Mouse (Mus musculus): ENCODE measurements around the gene Oxa1l. TPM values are rescaled to one million over a fixed set of nuclear protein-coding genes. Genes with fewer than 3 reads are reported as not detected.

Gene Oxa1l
- polyA plus RNA-seq, 1 experiment from 2014 or later: 47.7 TPM

- H3K9ac ChIP-seq: no peak overlapping the region
- H3K4me3 ChIP-seq: no peak overlapping the region
- no peak for ATAC-seq (ENCODE audit: low FRiP score)
- peaks cover 12% of the 10 kb centered on the region for H3K4me1 ChIP-seq (replicated peaks)
- H3K27me3 ChIP-seq: peaks cover 50% of the 10 kb centered on the region
- no peaks in the 10 kb centered on the region for H3K9me3 ChIP-seq
- no peak overlapping the region for H3K27ac ChIP-seq
- WGBS: 33% methylated on average over 5 of the region's 5 CpGs
- no peaks in the 10 kb centered on the region for H3K36me3 ChIP-seq
- H3K4me2 ChIP-seq: no peak overlapping the region
These were observed 55.7 kb downstream of the Oxa1l start for GRCm38 (mm10) chr14:54416229-54416775.

GRCm38 (mm10) chr14:54416830-54417229, 56.2 kb downstream of the Oxa1l start:
- no peaks in the 10 kb centered on the region for H3K9me3 ChIP-seq
- 57% methylated on average over 4 of the region's 4 CpGs for WGBS
- H3K36me3 ChIP-seq: no peaks in the 10 kb centered on the region
- no peak overlapping the region for H3K4me2 ChIP-seq
- no peak for ATAC-seq (ENCODE audit: low FRiP score)
- no peak overlapping the region for H3K9ac ChIP-seq
- peaks cover 50% of the 10 kb centered on the region for H3K27me3 ChIP-seq
- no peak overlapping the region for H3K27ac ChIP-seq
- peaks cover 12% of the 10 kb centered on the region for H3K4me1 ChIP-seq (replicated peaks)
- H3K4me3 ChIP-seq: no peak overlapping the region

- Histone ChIP-seq H3K4me1 (replicated peaks) (peaks cover 12% of the 10 kb centered on the region), H3K4me2 (peak within 1 kb of the TSS; percentile 18), H3K4me3 (0 out of 2 replicates have a peak within 1 kb of the TSS, but pooled peaks have one; percentile 8), H3K9ac (no peak within 1 kb of the TSS), H3K27ac (no peak within 1 kb of the TSS), H3K9me3 (no peaks in the 10 kb centered on the region), H3K27me3 (peaks cover 47% of the 10 kb centered on the region), H3K36me3 (no peaks in the 10 kb centered on the region)
- 2% methylated on average over 19 of the region's 19 CpGs for WGBS
- ATAC-seq (ENCODE audit: low FRiP score): no peak
These were observed 57.0 kb downstream of the Oxa1l start, which contains the start of gene Slc7a7 for GRCm38 (mm10) chr14:54417623-54418081. Gene Slc7a7, minus strand, starts transcription at chr14:54417780.

Other genes starting within 250 kb of the Oxa1l start
- gene Dad1, start 106.7 kb upstream of the Oxa1l start, polyA plus RNA-seq (2015; fragmentation: Nextera tagmentation; extraction: Ambion mirVana): 343 and 348 TPM in 2 replicates
- 58.2 and 58.7 TPM in 2 replicates for gene Abhd4, start 106.6 kb upstream of the Oxa1l start, polyA plus RNA-seq (2015; fragmentation: Nextera tagmentation; extraction: Ambion mirVana)
- not detected in 2 replicates for gene Olfr49, start 75.9 kb upstream of the Oxa1l start, polyA plus RNA-seq (2015; fragmentation: Nextera tagmentation; extraction: Ambion mirVana)
- gene Slc7a7, start 56.9 kb downstream of the Oxa1l start, polyA plus RNA-seq (2015; fragmentation: Nextera tagmentation; extraction: Ambion mirVana): 5.9 and 6.0 TPM in 2 replicates
- gene Mrpl52, start 66.1 kb downstream of the Oxa1l start, polyA plus RNA-seq (2015; fragmentation: Nextera tagmentation; extraction: Ambion mirVana): 298 and 306 TPM in 2 replicates
- 49.1 and 54.9 TPM in 2 replicates for gene Mmp14, start 70.8 kb downstream of the Oxa1l start, polyA plus RNA-seq (2015; fragmentation: Nextera tagmentation; extraction: Ambion mirVana)
- gene Lrp10, start 103.3 kb downstream of the Oxa1l start, polyA plus RNA-seq (2015; fragmentation: Nextera tagmentation; extraction: Ambion mirVana): 29.9 and 32.0 TPM in 2 replicates
- 48.0 and 48.8 TPM in 2 replicates for gene Rem2, start 115.3 kb downstream of the Oxa1l start, polyA plus RNA-seq (2015; fragmentation: Nextera tagmentation; extraction: Ambion mirVana)
- gene Prmt5, start 156.7 kb downstream of the Oxa1l start, polyA plus RNA-seq (2015; fragmentation: Nextera tagmentation; extraction: Ambion mirVana): 91.1 and 92.8 TPM in 2 replicates
- gene Haus4, start 193.8 kb downstream of the Oxa1l start, polyA plus RNA-seq (2015; fragmentation: Nextera tagmentation; extraction: Ambion mirVana): 19.8 and 21.3 TPM in 2 replicates
- 9.8 and 10.0 TPM in 2 replicates for gene Ajuba, start 216.7 kb downstream of the Oxa1l start, polyA plus RNA-seq (2015; fragmentation: Nextera tagmentation; extraction: Ambion mirVana)
- 6.8 and 7.6 TPM in 2 replicates for gene 4931414P19Rik, start 245.2 kb downstream of the Oxa1l start, polyA plus RNA-seq (2015; fragmentation: Nextera tagmentation; extraction: Ambion mirVana)

All from hindbrain, embryonic 13.5 days (tissue).